Mouse (Mus musculus) megakaryocyte, embryonic 14.5 days (primary cell): ENCODE results near the gene Ctdsp1.

ENCODE experiments used
- FLI1 ChIP-seq: IDR thresholded peaks from 2 replicates; pipeline ENCODE4 v1.6.1; 2012; ENCODE audit warnings: low read length, inconsistent platforms, mixed read lengths
- GATA1 ChIP-seq: IDR thresholded peaks from 3 replicates; pipeline ENCODE4 v1.6.1; 2012; ENCODE audit warnings: mixed read lengths, low read length, inconsistent platforms, borderline replicate concordance

- TF ChIP-seq GATA1 (no peak), FLI1 (no peak)
Measured at GRCm38 (mm10) chr1:74367886-74368645, 23.2 kb upstream of the Ctdsp1 start.
